Mouse (Mus musculus) brain, adult 2 months (tissue): ENCODE results near the gene Olfr608.
"Not testable (repeated sequence)": the region's sequence is repeated elsewhere in the genome, so short reads cannot be mapped to it uniquely, and the experiment has no call there.

Experiments used
- DNase-seq: peaks from one replicate; pipeline ENCODE4 v3.0.0; 2011; ENCODE audit warnings: low read depth, low spot score

Olfr608 gene

DNA sequence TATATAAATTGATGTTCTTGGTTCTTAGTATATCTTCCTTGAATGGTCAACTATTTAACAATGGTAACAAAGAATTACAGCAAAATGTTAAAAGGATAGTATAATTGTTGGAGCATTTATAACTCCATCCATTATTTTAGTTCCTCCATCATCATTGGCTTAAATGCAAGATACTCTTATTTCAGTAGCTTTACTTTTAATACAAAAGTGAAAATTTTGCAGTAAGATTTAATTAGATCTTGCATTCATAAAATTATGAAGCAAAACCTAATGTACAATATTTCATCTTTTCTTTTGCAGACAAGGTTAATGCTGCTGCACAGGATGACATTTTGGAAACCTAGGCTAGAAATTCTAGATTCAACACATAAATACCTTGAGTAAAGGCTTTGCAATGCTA, at the start of gene Olfr608:
Gene Olfr608 (plus strand): TSS at position 301 of the 400 bp plus-strand sequence.
- no peak for DNase-seq

DNA sequence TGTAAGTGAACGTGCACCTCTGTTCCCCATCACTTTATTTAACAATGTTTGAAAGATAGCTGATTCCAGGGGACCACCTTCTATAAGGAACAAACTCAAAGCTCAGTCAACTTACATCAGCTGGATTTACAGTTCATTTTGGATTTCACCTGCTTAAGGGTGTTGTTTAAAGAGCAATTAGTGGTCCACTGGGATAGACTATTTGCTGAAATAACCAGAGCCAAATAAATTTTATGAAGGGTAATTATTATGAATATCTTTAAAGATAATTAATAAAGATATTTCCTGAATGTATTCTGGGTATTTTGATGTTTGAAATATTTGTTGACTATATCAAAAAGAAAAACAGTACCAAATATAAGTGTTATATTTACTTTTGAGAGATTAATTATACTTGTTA, 24.3 kb upstream of the Olfr608 start, which contains the start of gene Olfr605:
Gene Olfr605 (minus strand): TSS at position 101 of the 400 bp plus-strand sequence.
- DNase-seq: no peak

DNA sequence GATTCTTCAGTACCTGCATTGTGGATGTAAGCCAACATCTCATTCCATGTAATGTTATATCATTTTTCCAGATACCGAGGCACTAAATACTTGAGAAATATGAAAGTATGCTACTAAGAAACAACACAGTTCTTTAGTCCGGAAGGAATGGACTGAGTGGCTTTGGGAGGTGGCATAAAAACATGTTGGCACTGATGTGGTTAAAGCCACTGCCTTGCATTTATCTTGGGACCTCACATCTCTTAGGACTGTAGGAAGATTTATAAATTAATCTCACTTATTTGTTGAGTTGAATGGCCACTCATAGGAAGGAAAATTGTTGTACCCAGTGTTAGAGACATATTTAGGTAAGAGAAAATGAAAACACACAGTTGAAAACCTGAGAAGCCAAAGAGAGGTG, 20.9 kb upstream of the Olfr608 start, which contains the start of gene Olfr606:
Gene Olfr606 (plus strand): TSS at position 301 of the 400 bp plus-strand sequence.
- no peak for DNase-seq

DNA sequence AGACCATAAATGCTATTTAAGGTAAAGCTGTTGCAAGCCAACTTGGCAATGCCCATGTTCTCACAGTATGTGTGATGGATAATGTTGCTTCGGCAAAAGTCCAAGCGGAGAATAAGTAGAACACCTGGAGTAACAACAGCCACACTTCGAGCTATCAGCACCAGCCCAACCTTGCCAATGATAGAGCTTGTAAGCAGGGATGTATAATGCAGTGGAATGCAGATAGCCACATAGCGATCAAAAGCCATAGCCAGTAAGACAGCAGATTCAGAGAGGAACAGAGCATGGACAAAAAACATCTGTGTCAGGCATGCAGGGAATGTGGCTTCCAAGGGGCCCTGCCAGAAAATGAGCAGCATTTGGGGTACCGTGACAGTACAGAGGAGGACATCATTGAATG, 9.1 kb upstream of the Olfr608 start:
- no peak for DNase-seq

DNA sequence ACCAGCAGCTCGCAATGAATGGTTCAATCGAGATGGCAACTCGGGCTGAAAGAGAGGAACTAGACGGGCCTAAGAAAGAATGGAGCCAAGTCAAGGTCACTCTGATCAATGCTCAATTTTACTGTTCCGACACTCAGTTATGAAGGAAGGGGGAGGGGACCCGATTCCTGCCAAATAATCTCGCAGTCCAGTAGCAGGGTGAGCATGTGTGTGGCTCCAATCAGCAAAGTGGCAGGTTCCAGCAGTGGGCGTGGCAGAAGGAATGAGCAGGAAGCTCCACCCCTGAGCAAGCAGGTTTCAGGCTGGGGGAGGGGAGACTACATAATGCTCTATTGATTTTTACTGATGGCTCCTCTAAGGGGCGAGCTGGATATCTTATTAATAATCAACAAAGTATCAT, 7.4 kb downstream of the Olfr608 start:
- DNase-seq: not testable (repeated sequence)

DNA sequence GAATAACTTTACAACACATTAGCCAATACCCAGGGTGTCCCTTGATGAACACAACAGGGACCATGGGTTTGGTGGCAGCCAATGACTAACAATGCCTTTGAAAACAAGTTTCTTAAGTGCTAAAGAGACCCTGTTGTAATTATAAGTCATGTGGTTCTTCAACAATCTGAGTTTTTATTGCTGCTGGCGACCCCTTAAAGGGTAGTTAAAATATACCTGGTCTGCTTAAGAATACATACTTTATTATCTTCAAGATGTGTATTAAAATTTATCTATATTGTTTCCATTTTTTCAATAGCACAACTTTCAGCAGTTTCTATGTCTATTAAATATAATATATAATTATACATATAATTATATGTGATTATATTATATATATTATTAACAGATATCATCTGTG, 28.3 kb downstream of the Olfr608 start, which contains the start of gene Olfr609:
Gene Olfr609 (minus strand): TSS at position 101 of the 400 bp plus-strand sequence.
- no peak for DNase-seq

DNA sequence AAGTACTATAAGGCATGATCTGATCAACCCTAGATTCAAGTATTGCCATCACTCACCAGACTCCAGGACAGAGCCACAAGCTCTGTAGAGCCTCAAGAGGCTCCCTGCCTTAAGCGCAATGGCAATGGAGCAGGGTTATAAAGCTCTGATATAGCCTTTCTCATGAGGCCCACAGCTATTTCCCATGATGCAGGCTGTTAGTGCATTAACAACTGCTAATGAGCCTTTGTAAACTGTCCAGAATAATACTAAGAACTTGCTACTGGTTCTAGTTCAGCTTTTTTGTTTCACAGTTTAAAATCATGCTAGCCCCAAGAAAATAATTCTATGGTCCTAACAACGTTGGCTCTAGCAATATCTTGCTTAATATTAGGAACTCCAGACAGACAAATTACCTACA, 42.3 kb downstream of the Olfr608 start, which contains the start of gene Olfr610:
Gene Olfr610 (minus strand): TSS at position 101 of the 400 bp plus-strand sequence.
- no peak for DNase-seq

DNA sequence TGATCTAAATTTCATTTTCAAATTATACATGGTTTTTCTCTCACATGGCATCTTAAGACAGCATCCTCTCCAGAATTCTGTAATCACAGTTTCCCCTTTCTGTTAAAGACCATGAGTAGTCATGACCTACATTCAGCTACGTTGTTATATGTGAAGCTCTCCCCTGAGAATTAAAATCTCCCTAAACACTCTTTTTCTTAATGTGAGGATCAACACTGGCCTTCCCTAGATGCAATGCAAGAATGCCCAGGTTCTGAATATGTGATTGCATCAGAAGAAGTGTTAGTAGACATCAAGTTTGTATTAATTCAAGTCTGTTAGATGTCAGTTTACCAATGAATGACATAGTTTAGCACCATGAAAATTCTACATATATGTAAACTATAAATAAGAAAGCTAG, 51.1 kb downstream of the Olfr608 start, which contains the start of gene Olfr611:
Gene Olfr611 (minus strand): TSS at position 101 of the 400 bp plus-strand sequence.
- not testable (repeated sequence) for DNase-seq
